Mouse (Mus musculus) layer of hippocampus, postnatal 36 days (tissue): ENCODE results near the gene Ksr2. TPM values are rescaled to one million over a fixed set of nuclear protein-coding genes. Genes with fewer than 3 reads are reported as not detected.
A peak's percentile ranks its signal among the peaks of the same experiment; 100 is the strongest.
"Not testable (repeated sequence)": the region's sequence is repeated elsewhere in the genome, so short reads cannot be mapped to it uniquely, and the experiment has no call there.

Source experiments
- DNase-seq, 2 experiments: peaks; one replicate each; pipeline ENCODE4 v3.0.0; 2022
- total RNA-seq, 2 experiments: library from RNA; stranded (reverse); gene quantifications; 2 replicates each; pipeline ENCODE4 v1.2.3; 2021

Ksr2 gene
- total RNA-seq, 2 experiments from 2014 or later = 34.6 to 42.0 TPM

DNA sequence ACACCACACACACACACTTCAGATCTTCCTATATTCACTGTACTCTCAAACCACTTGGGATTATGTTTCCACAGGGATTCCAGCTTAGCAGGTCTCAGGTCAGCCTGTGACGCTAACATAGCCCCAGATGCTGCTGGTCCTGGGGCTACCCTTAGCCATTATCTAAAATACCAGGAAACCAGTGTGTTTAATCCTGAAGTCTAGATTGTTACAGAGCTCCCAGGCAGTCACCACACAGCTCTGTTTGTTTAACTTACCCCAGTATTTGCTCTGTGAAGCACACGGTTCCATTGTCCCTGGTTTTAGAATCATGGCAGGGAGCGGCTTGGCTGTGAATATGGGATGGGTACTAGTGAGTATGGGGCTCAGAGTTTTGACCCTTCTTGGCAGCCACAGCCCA lies 125.4 kb downstream of the Ksr2 start:
- DNase-seq = no peak

DNA sequence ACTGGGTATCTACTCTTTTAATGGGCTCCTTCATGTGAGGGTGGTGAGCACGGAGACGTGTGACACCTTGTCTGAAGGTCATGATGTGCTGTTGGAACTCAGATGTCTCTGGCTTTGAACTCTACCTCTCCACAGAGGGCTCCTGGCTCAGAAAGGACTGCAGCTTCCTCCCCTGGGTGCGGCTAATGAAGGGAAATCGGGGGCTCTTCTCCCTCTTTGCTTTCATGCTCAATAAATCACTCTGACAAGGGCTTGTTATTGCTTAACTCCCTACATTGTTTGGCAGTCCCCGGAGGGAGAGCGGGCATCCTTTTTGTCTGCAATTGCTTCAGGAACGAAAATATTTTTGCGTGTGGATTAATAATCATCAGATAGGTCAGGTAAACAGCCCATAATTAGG lies 127.9 kb downstream of the Ksr2 start:
- DNase-seq = no peak

DNA sequence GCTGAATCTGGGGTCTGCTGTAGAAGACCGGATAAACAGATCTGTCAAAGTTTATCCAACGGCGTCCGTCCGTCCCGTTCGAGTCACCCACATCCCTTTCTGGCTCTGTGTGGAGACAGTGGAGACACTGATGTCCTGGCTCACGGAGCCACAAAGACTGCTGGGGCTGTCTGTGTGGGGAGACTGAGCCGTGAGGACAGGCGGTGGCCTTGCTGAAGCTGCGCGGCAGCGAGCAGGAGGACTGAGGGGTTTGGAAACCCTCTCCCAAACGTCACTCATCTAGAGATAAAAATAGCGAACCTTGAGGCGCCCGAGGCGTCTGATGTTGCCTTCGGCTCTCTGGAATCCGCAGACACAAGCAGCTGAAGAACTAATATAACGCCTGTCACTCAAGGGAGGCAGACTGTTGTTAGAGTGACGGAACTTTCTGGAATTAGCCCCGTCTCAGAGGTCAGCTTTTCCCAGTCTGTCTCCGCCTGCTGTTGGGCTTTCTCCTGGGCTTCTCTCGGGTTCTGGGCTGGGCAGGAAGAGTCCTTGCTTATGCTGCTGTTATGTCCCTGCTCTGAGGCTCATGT lies 133.0 kb downstream of the Ksr2 start:
- no peak for DNase-seq

DNA sequence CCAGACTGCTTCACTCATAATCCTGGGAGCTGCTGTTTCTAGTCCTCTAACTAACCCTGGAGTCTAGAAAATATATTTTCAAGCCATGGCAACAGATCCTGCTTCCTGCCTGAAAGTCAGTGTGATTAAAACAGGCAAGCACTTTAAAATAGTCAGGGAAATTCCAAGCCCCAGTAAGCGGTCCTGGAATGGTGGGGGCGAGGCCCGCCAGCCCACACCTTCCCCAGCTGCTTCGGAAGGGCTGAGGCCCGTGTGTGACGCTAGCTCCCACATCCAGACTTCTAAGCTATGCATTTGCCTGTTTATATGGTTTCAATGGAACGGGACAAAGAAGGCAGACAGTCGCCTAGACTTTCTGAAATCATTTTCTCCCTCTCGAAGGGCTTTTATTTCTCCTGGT lies 137.2 kb downstream of the Ksr2 start:
- DNase-seq = no peak

DNA sequence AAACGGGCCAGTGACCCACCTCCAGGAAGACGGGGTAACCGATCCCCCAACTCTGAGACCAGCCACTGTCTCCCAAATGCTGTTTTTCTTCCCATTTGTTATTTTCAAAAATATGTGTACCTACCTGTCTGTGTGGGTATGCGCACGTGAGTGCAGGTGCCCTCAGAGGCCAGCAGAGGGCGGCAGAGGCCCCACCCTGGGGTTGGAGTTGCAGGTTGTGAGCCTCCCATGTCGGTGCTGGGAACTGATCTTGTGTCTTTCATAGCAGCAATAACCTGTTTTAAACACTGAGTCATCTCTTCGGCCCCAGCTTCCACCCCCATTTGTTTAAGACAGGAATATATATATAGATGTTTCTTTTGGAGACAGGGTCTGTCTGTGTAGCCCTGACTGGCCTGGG lies 138.3 kb downstream of the Ksr2 start:
- DNase-seq = no peak

DNA sequence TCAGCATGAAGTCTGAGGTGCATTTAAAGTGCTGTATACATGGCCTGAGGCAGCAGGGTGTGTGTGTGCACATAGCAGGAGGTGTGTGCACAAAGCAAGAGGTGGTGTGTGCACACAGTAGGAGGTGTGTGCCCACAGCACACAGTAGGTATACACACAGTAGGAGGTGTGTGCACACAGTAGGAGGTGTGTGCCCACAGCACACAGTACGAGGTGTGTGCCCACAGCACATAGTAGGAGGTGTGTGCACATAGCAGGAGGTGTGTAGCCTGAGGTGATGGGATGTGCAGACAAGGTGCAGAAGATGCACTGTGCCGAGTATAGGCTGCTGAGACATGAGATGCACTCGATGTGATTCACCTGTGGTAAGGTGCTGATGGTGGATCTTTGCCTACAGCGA lies 140.7 kb downstream of the Ksr2 start:
- no peak for DNase-seq

DNA sequence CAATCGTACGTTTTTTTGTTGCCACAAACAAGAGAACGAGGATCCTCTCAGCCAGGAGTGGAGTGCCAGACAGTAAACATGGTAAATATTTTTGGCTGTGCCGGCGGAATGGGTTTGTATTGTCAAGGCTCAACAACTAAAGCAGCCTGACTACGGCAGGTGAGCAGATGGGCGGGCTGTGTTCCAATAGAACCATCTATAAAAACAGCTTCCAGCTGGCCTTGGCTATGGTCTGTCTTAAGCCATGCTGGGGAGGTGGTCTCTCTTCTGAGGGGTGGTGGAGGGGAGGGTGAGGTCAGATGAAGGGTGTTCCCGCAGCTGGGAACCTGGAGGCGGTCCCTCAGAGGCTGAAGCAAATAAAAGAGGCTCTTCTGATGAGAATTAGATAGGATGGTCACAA lies 142.8 kb downstream of the Ksr2 start:
- no peak for DNase-seq

DNA sequence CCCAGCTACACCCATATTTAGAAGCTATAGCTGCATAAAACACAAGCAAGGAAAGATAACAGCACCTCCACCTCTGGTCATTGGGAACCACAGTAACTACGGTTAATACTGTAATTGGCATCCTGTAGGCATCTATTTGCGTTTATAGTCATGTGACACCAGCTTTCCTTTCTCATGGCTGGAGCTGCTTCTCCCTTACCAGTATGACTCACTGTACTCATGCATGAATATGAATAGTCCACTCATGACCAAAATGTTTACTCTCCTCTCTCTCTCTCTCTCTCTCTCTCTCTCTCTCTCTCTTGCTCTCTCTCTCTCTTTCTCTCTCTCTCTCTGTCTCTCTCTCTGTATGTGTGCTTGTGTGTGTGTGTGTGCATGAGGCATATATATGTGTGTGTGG lies 147.3 kb downstream of the Ksr2 start:
- no peak for DNase-seq

DNA sequence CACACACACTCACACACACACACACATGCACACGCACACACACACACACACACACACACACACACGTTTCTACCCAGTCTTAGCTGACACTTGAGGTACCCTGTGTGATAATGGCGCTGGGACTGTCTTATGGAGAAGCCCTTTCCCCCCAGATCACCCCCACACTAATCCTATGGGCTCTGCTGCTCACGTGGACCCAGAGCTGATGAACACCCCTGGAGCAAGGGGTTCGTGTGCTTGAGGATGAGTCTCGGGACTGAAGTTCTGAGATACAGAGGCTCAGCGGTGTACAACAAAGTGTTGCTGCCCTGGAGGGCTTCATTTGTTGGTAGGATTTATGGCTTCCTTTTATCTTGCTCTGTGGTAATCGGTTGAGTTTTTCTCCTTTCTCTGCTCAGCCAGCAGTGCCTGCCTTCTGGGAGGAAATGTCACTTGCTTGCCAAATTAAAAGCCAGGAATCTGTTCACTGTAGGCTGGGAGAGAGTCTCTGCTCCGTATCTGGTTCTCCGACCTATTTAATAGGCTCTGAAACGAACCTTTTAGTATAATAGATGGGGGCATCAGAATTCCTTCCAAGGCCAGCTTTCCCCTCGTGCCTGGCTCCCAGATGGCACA lies 152.4 kb downstream of the Ksr2 start:
- peak in 1 of 2 experiments; percentile 41 for DNase-seq

DNA sequence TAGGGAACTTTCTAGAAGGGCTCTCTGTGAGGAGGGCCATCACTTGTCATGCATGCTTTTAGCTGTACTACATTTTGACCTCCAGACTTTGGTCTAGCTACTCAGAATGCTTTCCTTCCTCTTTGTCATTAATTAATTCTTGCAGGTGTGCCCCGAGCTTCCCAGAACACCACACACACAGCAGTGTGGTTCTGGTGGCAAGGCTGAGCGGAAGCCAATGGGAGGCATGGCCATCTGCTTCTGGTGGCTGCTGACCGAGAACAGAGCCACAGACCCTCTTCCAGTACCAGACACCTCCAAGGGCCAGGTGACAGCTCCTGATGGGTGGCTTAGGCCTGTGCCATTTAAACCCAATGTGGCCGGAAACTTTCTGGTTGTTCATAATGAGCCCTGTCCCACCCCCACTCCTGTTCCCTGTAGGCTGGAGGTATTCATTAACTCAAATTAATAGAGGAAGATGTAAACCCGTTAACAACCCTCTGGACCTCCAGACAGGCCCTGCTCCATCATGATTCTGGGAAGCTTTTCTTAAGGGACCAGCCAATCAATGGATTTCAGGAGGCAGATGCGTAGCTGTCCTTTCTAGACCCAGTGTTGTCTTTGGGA lies 155.5 kb downstream of the Ksr2 start:
- DNase-seq = no peak

DNA sequence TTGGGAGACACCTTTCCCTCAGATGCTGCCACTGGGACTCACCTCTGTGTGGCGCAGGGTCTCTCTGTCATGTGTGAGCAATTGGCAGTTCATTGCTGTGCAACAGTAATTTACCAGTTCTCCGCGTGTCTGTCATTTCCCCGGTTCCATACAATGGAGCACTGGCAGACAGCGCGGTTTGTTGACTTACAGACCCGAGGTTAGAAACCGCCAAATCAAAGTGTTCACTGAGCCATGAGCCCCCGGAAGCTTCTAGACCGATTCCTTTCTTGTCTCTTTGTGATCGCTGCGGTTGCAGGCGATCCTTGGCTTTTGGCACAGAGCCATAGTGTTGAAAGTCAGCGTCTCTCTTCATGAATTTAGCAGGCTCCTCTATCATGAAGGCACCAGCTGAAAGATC lies 158.6 kb downstream of the Ksr2 start:
- no peak for DNase-seq

DNA sequence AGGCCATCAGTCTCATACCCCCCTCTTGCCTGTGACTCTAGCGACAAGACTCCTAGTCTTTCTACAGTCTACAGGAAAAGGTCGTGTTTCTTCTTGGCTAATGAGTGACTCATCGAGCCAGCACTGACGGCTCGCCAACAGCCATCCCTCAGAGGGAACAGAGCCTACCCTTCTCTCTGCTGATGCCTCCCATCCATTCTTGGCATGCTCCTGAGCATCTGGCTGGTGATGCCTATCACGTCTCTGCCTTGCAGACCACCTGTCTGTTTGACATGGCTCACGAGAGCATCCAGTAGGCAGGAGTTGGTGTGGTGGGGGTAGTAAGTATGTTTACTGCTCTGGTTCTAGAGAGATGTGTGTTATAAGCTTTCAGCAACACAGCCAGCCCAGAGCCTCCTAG lies 161.1 kb downstream of the Ksr2 start:
- peak; percentile 56 to 64 for DNase-seq

DNA sequence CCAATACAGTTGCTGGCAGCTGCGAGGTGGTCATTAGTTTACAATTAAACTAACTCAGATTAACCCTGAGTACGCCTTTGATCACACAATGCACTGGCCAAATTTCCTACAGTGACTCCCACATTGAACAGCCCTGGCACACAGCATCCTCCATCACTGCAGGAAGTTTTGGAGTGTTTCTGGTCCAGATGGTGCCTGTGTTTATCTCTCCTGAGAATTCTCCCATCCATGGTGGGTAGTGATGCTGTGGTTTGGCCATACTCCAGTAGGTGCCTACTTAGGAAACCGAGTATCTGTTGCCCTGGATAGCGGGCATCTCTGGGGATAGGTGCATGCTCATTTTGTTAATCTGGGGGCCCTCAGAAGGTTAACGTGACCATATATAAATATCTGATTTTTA lies 163.8 kb downstream of the Ksr2 start:
- peak in 1 of 2 experiments; percentile 28 for DNase-seq

DNA sequence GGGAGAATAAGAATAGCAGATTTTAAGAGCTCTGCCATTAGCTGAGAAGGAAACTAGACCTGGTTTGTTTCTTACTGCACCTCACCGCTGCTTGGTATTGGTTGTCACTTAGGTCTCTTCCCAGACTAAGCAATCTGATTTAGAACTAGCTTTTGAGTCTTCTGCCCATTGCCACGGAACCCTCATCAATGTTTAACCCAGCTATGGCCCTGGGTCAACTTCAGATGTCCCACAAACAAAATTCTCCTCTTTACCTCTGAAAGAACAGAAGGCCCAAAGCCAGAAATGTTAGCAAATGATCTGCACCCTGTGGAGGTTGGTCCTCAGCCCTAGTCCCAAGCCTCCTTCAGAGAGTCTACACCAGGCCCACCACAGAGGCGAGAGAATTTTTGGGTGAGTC lies 167.9 kb downstream of the Ksr2 start:
- DNase-seq = no peak

DNA sequence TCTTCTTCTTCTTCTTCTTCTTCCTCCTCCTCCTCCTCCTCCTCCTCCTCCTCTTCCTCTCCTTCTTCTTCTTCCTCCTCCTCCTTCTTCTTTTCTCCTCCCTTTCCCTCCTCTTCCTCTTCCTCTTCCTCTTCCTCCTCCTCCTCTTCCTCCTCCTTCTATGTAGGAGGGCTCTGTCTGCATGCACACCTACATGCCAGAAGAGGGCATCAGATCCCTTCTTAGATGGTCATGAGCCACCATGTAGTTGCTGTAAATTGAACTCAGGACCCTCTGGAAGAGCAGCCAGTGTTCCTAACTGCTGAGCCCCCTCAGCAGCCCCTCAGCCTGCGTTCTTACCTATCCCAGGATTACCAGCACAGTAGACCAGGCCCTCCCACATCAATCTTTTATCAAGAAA lies 170.6 kb downstream of the Ksr2 start:
- DNase-seq = no peak

DNA sequence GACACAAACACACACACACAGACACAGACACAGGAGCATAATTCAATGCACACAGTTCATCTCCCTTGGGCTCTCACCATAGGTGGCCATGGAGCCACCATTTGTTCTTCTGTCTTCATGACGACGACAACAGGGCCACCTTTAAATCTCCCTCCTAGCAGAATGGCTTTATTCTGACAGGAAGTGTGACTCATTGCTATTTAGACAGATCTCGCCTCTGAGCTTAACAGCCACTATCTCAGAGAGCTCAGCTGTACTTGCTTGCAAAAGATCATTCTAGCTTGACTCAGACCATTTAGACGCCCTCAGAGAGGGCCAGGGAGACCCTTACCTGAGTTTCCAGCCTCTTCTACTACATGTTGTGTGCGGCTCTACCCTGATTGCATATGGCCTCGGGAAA lies 175.5 kb downstream of the Ksr2 start:
- DNase-seq = no peak

DNA sequence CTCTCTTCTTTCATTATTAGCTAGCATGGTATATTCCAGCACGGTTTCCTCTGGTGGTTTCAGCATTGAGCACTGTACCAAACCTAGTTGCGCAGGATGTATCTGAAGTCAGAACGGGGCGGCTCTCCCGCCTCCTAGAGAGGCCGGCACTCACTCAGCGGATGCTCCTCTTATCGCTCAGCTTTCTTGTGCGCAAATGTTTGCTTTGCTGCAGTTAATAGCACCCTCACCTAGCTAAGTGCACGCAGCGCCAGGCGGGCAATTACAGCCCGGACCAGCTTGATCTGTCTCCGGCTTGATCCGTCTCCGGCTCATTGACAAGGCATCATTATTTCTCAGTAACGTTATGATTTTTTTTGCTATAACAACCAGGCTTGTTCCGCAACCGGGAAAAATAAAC lies 179.5 kb downstream of the Ksr2 start:
- no peak for DNase-seq

DNA sequence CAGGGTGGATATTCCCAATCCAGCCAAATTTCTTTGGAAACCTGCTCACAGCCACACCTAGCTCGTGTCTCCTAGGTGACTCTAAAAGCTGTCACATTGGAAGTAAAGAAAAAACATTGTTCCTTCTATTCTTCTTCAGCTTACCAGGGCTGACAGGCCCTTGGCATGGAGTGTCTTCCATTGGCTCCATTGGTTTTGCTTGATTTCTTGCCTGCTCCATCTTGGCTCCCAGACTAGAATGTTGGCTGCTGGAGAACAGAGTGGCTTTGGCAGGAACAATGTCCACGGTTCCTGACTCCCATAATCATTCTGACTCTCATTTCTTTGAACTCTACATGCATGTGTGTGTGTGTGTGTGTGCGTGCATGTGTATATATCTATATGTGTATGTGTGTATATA lies 183.0 kb downstream of the Ksr2 start:
- DNase-seq = no peak

DNA sequence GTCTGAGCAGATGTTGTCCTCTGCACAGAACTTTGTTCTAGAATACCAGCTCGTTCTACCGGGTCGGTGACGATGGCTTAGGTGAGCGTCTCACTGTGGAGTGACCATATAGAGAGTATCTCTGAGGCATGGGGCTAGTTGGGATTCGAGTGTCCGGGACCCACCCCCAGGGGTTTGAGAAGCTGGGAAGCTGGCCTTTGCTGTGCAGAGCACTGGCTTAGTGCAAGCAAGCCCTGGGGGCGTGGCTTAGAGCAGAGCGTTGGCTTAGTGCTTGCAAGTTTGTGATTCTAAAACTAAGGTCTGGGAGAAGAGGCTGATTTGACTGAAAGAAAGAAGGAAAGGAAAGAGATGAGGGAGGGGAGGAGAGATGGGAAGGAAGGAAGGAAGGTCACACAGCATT lies 188.2 kb downstream of the Ksr2 start:
- DNase-seq = no peak

DNA sequence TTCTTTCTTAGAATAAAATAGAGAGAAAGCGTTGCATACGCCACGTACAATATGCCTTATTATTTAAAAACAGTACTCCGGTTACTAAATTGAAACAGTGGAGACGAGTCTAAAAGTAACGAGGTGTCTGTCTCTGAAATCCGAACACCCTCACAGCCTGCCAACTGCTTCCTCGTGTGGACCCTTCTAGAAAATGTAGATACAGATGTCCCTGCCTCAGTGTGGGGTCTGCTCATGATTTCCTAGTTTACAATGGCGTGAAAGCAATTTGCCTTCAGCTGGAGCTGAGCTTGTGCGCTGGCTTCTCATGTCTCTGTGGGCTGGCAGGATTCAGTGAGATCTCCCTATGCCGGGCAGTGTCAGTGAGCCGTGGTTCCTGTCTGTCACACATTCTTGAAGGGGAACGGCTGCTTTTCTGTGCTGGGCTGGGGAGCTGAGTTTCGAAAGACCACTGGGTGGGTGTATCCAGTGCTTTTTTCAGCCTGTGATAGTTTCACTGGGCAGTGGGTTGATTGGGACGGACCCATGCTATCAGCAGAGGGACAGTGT lies 194.0 kb downstream of the Ksr2 start:
- no peak for DNase-seq

DNA sequence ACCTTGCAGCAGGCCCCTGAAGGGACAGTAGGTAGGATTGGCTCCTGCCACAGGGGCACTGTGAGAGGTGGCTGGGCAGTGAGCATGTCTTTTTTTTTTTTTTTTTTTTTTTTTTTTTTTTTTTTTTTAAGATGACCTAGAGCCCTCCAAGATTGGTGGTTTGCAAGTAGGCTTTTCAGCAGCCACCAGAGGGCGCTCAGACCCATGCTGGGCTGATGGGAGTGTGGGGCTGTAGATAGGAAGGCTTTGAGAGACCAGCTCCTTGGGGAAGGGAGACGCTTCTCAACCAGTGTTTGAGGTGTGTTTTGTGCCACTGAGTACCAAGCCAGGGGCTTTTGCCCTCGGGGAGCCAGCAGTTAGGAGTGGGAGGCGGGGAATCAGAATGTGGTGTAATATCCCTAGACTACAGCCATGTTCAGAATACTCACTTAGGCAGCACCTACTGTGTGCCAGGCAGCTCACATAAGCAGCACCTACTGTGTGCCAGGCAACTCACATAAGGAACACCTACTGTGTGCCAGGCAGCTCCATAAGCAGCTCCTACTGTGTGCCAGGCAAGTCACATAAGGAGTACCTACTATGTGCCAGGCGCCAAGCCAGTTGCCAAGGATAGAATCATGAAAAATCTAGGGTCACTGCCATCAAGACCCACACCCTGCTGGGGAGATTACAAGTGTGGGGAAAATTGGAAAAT lies 200.7 kb downstream of the Ksr2 start:
- peak; percentile 61 to 65 for DNase-seq

DNA sequence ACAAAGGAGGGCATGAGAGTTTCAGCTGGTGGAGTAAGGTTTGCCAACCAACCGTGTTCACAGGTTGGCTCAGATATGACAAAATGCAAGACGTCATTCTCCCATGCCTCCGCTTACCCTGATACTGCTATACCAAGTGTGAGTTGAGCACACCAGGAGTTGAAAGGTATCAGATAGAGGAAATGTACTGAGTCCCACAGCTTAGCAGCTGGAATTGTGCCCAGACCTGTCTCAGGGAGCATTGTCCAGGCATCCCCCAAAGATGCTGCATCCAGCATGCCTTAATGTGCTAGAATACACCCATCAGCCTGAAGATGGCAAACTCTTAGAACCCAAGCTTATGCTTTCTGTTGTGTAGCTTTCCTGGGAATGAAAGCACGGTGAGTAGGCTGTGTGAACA lies 206.5 kb downstream of the Ksr2 start:
- no peak for DNase-seq

DNA sequence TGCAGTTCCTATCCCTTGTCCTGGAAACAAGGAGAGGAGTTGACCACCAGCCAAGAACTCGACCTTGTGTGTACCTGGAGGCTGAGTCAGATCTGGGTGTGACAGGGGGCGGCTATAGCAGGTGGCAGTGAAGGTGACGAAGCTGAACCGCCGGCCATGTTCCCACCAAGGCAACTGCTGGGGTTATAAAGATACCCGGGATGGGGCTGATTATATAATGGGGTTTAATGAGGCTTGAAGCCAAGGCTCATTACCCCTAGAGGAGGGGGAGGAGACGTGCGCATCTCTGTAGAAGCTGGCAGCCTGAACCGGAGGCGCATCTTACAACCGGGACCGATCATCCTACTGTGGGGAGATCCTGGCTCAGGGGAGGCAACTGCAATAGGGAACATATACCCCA lies 208.4 kb downstream of the Ksr2 start:
- DNase-seq = peak in 1 of 2 experiments; percentile 43

DNA sequence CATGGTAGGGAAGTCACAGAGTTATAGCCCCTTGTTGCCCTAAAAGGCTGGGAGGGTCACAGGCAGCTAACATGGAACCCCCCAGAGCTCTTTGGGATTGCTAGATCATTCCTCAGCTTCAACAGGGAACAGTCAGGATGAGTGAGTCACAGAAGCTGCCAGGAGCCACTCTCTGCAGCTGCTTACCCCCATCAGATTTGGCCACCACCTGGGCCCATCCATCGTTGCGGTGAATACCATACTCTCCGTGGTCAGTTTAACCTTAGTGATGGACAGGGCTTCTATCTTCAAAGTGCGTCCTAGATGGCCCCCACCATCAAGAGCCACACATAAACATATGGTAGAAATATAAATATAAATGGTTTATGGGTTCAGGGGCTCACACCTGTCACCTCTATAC lies 209.4 kb downstream of the Ksr2 start:
- DNase-seq = not testable (repeated sequence)
